Mouse (Mus musculus) CH12.LX (cell line): ENCODE measurements around the gene Hist2h4. TPM values are rescaled to one million over a fixed set of nuclear protein-coding genes. Genes with fewer than 3 reads are reported as not detected.

Experiments used
- DNase-seq: peaks from one replicate; pipeline ENCODE4 v3.0.0-alpha.2; 2013; ENCODE audit errors: extremely low read depth
- H3K27ac ChIP-seq: 2 replicates; pipeline ENCODE4 v1.5.1; 2012; ENCODE audit warnings: low read depth, mild to moderate bottlenecking, control low read depth, moderate library complexity; ENCODE audit not compliant: insufficient read depth
- H3K27me3 ChIP-seq: replicated peaks from 2 replicates; pipeline ENCODE3; 2012; ENCODE audit warnings: inconsistent platforms
- H3K36me3 ChIP-seq, 2 experiments: replicated peaks in 1 of 2; 2 replicates each; pipeline versions ENCODE3 to v1.6.1; 2012; ENCODE audit warnings: inconsistent platforms in 1 of 2, low read length in 1 of 2, mild to moderate bottlenecking in 1 of 2, mixed read lengths in 1 of 2, moderate library complexity in 1 of 2; ENCODE audit not compliant: control insufficient read depth in 1 of 2, insufficient read depth in 1 of 2
- H3K4me1 ChIP-seq, 2 experiments: 2 replicates each; pipeline ENCODE4 v1.6.1; 2012; ENCODE audit warnings: inconsistent platforms in 1 of 2, moderate library complexity in 1 of 2; ENCODE audit not compliant: insufficient read depth in 2 of 2, control insufficient read depth in 1 of 2
- H3K4me2 ChIP-seq: 2 replicates; pipeline ENCODE4 v1.6.1; 2012; ENCODE audit warnings: low read depth, mild to moderate bottlenecking, control low read depth; ENCODE audit not compliant: poor library complexity, insufficient read depth, severe bottlenecking
- H3K4me3 ChIP-seq, 3 experiments: fragments of 150-350 bp in 1 of 3; sonication (generic) in 1 of 3; replicated peaks in 1 of 3; 2 replicates each; pipeline versions ENCODE3 to v1.5.1; 2011 to 2012; ENCODE audit warnings: low read depth in 2 of 3, low read length in 2 of 3, mild to moderate bottlenecking in 2 of 3, moderate library complexity in 2 of 3, control low read depth in 1 of 3, improper control_type of control experiment in 1 of 3, inconsistent platforms in 1 of 3, mixed read lengths in 1 of 3; ENCODE audit not compliant: poor library complexity in 1 of 3
- H3K79me2 ChIP-seq: replicated peaks from 2 replicates; pipeline ENCODE4 v1.6.1; 2012; ENCODE audit warnings: mild to moderate bottlenecking, moderate library complexity; ENCODE audit not compliant: control insufficient read depth, poor library complexity, insufficient read depth, severe bottlenecking; ENCODE audit errors: extremely low read depth
- H3K9ac ChIP-seq: 2 replicates; pipeline ENCODE4 v1.6.1; 2012; ENCODE audit warnings: low read depth, mild to moderate bottlenecking, control low read depth, moderate library complexity; ENCODE audit not compliant: insufficient read depth
- H3K9me3 ChIP-seq: replicated peaks from 2 replicates; pipeline ENCODE3; 2012; ENCODE audit warnings: low read length, inconsistent platforms, mixed read lengths
- CHD2 ChIP-seq: IDR thresholded peaks from 2 replicates; pipeline ENCODE4 v1.6.1; 2011; ENCODE audit warnings: low read length, improper control_type of control experiment
- ELF1 ChIP-seq: IDR thresholded peaks from 2 replicates; pipeline ENCODE4 v1.6.1; 2014; ENCODE audit warnings: low read depth, mild to moderate bottlenecking, inconsistent platforms, low read length, improper control_type of control experiment
- EP300 ChIP-seq: IDR thresholded peaks from 2 replicates; pipeline ENCODE4 v1.6.1; 2011; ENCODE audit warnings: low read length, improper control_type of control experiment
- ETS1 ChIP-seq: conservative IDR thresholded peaks from 2 replicates; pipeline ENCODE4 v1.6.1; 2012; ENCODE audit warnings: low read depth, mild to moderate bottlenecking, inconsistent platforms, low read length, improper control_type of control experiment, moderate library complexity
- GABPA ChIP-seq: IDR thresholded peaks from 2 replicates; pipeline ENCODE4 v1.6.1; 2012; ENCODE audit warnings: low read depth, low read length, improper control_type of control experiment, inconsistent platforms; ENCODE audit not compliant: insufficient replicate concordance
- HCFC1 ChIP-seq: IDR thresholded peaks from 2 replicates; pipeline ENCODE4 v1.6.1; 2012; ENCODE audit warnings: low read depth, mild to moderate bottlenecking, inconsistent platforms, low read length, improper control_type of control experiment
- JUN ChIP-seq: IDR thresholded peaks from 2 replicates; pipeline ENCODE4 v1.6.1; 2011; ENCODE audit warnings: low read depth, mild to moderate bottlenecking, low read length, improper control_type of control experiment, moderate library complexity; ENCODE audit not compliant: insufficient read depth
- KAT2A ChIP-seq: IDR thresholded peaks from 2 replicates; pipeline ENCODE4 v1.6.1; 2012; ENCODE audit warnings: low read length, improper control_type of control experiment, inconsistent platforms; ENCODE audit not compliant: insufficient replicate concordance
- MAFK ChIP-seq: IDR thresholded peaks from 2 replicates; pipeline ENCODE4 v1.6.1; 2011; ENCODE audit warnings: low read length, improper control_type of control experiment; ENCODE audit not compliant: insufficient replicate concordance
- MAX ChIP-seq: IDR thresholded peaks from 2 replicates; pipeline ENCODE4 v1.6.1; 2011; ENCODE audit warnings: low read length, improper control_type of control experiment
- MAZ ChIP-seq: IDR thresholded peaks from 2 replicates; pipeline ENCODE4 v1.6.1; 2012; ENCODE audit warnings: low read depth, mild to moderate bottlenecking, inconsistent platforms, low read length, improper control_type of control experiment, moderate library complexity
- MEF2A ChIP-seq: IDR thresholded peaks from 2 replicates; pipeline ENCODE4 v1.6.1; 2014; ENCODE audit warnings: low read depth, mild to moderate bottlenecking, inconsistent platforms, low read length, improper control_type of control experiment, borderline replicate concordance
- NELFE ChIP-seq: IDR thresholded peaks from 2 replicates; pipeline ENCODE4 v1.6.1; 2011; ENCODE audit warnings: low read depth, low read length, improper control_type of control experiment
- PAX5 ChIP-seq: IDR thresholded peaks from 2 replicates; pipeline ENCODE4 v1.6.1; 2012; ENCODE audit warnings: low read length, inconsistent platforms, mixed read lengths
- POLR2A ChIP-seq: IDR thresholded peaks from 2 replicates; pipeline ENCODE4 v1.6.1; 2011; ENCODE audit warnings: low read depth, mild to moderate bottlenecking, improper control_type of control experiment, low read length
- POLR2AphosphoS2 ChIP-seq: IDR thresholded peaks from 2 replicates; pipeline ENCODE4 v1.6.1; 2011; ENCODE audit warnings: low read depth, low read length, improper control_type of control experiment
- RAD21 ChIP-seq: IDR thresholded peaks from 2 replicates; pipeline ENCODE4 v1.6.1; 2011; ENCODE audit warnings: low read depth, mild to moderate bottlenecking, low read length, improper control_type of control experiment, moderate library complexity
- SIN3A ChIP-seq: IDR thresholded peaks from 2 replicates; pipeline ENCODE4 v1.6.1; 2012; ENCODE audit warnings: low read length, improper control_type of control experiment, inconsistent platforms
- SMC3 ChIP-seq: IDR thresholded peaks from 2 replicates; pipeline ENCODE4 v1.6.1; 2011; ENCODE audit warnings: low read depth, low read length, improper control_type of control experiment
- TCF12 ChIP-seq: IDR thresholded peaks from 2 replicates; pipeline ENCODE4 v1.6.1; 2014; ENCODE audit warnings: low read depth, mild to moderate bottlenecking, inconsistent platforms, low read length, improper control_type of control experiment
- UBTF ChIP-seq: IDR thresholded peaks from 2 replicates; pipeline ENCODE4 v1.6.1; 2012; ENCODE audit warnings: low read depth, mild to moderate bottlenecking, inconsistent platforms, low read length, improper control_type of control experiment, moderate library complexity
- USF2 ChIP-seq: conservative IDR thresholded peaks from 2 replicates; pipeline ENCODE4 v1.6.1; 2011; ENCODE audit warnings: low read depth, low read length, improper control_type of control experiment
- ZMIZ1 ChIP-seq: IDR thresholded peaks from 2 replicates; pipeline ENCODE4 v1.6.1; 2012; ENCODE audit warnings: low read depth, mild to moderate bottlenecking, inconsistent platforms, low read length, improper control_type of control experiment
- dilution Hi-C: fragments of 300-500 bp; cut with MboI; formaldehyde crosslinking; loops from 2 replicates; pipeline ENCODE4 v1.14.3; 2020; ENCODE audit warnings: low sequenced_read_pairs; ENCODE audit not compliant: extremely low pct_unique_long_range_greater_than_20kb, extremely low pct_ligation_motif_present
- in situ Hi-C: fragments of 300-500 bp; cut with MboI; formaldehyde crosslinking; loops from 3 replicates; pipeline ENCODE4 v1.14.3; 2019; ENCODE audit warnings: low sequenced_read_pairs, low pct_ligation_motif_present, low pct_unique_long_range_greater_than_20kb, mixed read lengths
- polyA plus RNA-seq: library from polyadenylated mRNA; unstranded; fragments of >175 nt; gene quantifications from 2 replicates; pipeline ENCODE4 v1.2.1, GENCODE M21; 2012; ENCODE audit warnings: low read depth; ENCODE audit not compliant: insufficient read length
- total RNA-seq, 2 experiments: library from RNA; depleted of rRNA; stranded (reverse); fragments of 300-350 nt in 1 of 2; fragments of >200 nt in 1 of 2; gene quantifications; 2 replicates each; pipeline ENCODE4 v1.2.3; 2012 to 2014

Gene Hist2h4
- total and polyA plus RNA-seq, 3 experiments, result 0.91 to 116 (median 2.5) TPM

GRCm38 (mm10) chr3:96237904-96238511 lies 25.1 kb downstream of the Hist2h4 start:
- in situ Hi-C loops, result no loop called here
- no peaks in the 10 kb centered on the region for H3K9me3 ChIP-seq
- H3K4me3 ChIP-seq, result peak overlapping the region; percentile 55 to 84 (median 76)
- peaks cover under 1 to 48% of the 10 kb centered on the region in 2 experiments; a peak in 3 of 4 replicates for H3K4me1 ChIP-seq
- DNase-seq, result peak; percentile 74
- peak overlapping the region; percentile 80 for H3K9ac ChIP-seq
- H3K36me3 ChIP-seq, result no peaks in the 10 kb centered on the region
- peak overlapping the region; percentile 31 for H3K4me2 ChIP-seq
- H3K27me3 ChIP-seq, result no peaks in the 10 kb centered on the region
- H3K79me2 ChIP-seq, result no peaks in the 10 kb centered on the region
- peak overlapping the region; percentile 92 for H3K27ac ChIP-seq
- TF ChIP-seq HCFC1 (peak; percentile 17; the same call in 1 of the 2 replicates), POLR2A (peak; percentile 81), KAT2A (no peak), USF2 (0 out of 2 replicates have a peak, but pooled peaks have one; percentile 34), ZMIZ1 (peak; percentile 98), MEF2A (no peak), ETS1 (no peak), POLR2AphosphoS2 (peak; percentile 99), SMC3 (no peak; the same call in none of the 2 replicates), NELFE (peak; percentile 10; the same call in 1 of the 2 replicates), MAFK (no peak)
- dilution Hi-C loops, result no loop called here

GRCm38 (mm10) chr3:96237335-96237903 lies 25.7 kb downstream of the Hist2h4 start:
- Histone ChIP-seq H3K4me1 (peaks cover 2 to 48% of the 10 kb centered on the region in 2 experiments; a peak in 2 of 4 replicates), H3K4me3 (peak overlapping the region; percentile 55 to 84 (median 76)), H3K9me3 (no peaks in the 10 kb centered on the region), H3K4me2 (peak overlapping the region; percentile 31), H3K36me3 (no peaks in the 10 kb centered on the region), H3K27me3 (no peaks in the 10 kb centered on the region), H3K27ac (peak overlapping the region; percentile 92), H3K79me2 (no peaks in the 10 kb centered on the region), H3K9ac (peak overlapping the region; percentile 80)
- TF ChIP-seq POLR2A, result no peak; the same call in 1 of the 2 replicates
- TF ChIP-seq MAX, result no peak
- TF ChIP-seq ELF1, result 0 out of 2 replicates have a peak, but pooled peaks have one; percentile 9
- TF ChIP-seq CHD2, result no peak; the same call in 1 of the 2 replicates
- TF ChIP-seq MAFK, result 0 out of 2 replicates have a peak, but pooled peaks have one; percentile 8
- 0 out of 2 replicates have a peak, but pooled peaks have one; percentile 36 for TF ChIP-seq EP300
- TF ChIP-seq GABPA, result no peak
- no peak for TF ChIP-seq POLR2AphosphoS2
- TF ChIP-seq TCF12, result no peak
- no peak for TF ChIP-seq JUN
- TF ChIP-seq PAX5, result no peak
- 0 out of 2 replicates have a peak, but pooled peaks have one; percentile 18 for TF ChIP-seq KAT2A
- no peak for TF ChIP-seq SMC3
- TF ChIP-seq SIN3A, result no peak
- TF ChIP-seq MEF2A, result peak; percentile 15; the same call in 1 of the 2 replicates
- TF ChIP-seq UBTF, result no peak
- TF ChIP-seq ZMIZ1, result no peak
- no peak for TF ChIP-seq RAD21
- peak; percentile 21; the same call in 1 of the 2 replicates for TF ChIP-seq ETS1
- TF ChIP-seq USF2, result no peak
- TF ChIP-seq NELFE, result no peak
- TF ChIP-seq MAZ, result no peak
- dilution Hi-C loops (no loop called here), in situ Hi-C loops (no loop called here)
- DNase-seq, result peak; percentile 62
